Mouse (Mus musculus) G1E (cell line): Measurements from ENCODE around the gene Rpl22.

Experiments
- CTCF ChIP-seq: IDR thresholded peaks from 2 replicates; pipeline ENCODE4 v1.5.1; 2012; ENCODE audit warnings: low read depth, low read length, inconsistent platforms, mixed read lengths
- GATA1 ChIP-seq: IDR thresholded peaks from 2 replicates; pipeline ENCODE4 v1.6.1; 2012; ENCODE audit warnings: borderline replicate concordance, low read length, inconsistent platforms, mixed read lengths
- TAL1 ChIP-seq: conservative IDR thresholded peaks from 2 replicates; pipeline ENCODE4 v1.6.1; 2012; ENCODE audit warnings: low read depth, low read length, inconsistent platforms, mixed read lengths

DNA sequence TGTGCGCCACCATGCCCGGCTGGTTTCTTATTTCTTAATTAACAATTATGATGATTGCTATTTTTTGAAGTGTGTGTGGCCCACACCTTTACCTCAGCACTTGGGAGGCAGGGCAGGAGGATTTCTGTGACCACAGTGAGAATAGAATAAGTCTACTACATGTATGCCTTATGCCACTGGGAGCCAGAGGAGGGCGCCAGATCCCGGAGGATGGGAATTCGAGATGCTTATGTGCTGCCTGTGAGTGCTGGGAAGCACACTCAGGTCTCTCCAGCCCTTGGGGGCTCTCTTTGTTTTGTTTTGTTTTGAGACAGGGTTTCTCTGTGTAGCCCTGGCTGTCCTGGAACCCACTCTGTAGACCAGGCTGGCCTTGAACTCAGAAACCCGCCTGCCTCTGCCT, 3.1 kb downstream of the Rpl22 start:
- TF ChIP-seq CTCF: no peak
- TF ChIP-seq TAL1: no peak
- no peak for TF ChIP-seq GATA1
